Mouse (Mus musculus) common myeloid progenitor, adult 5-6 weeks (primary cell): ENCODE results near the gene Brca1. TPM values are rescaled to one million over a fixed set of nuclear protein-coding genes. Genes with fewer than 3 reads are reported as not detected.
"Not testable (repeated sequence)": the region's sequence is repeated elsewhere in the genome, so short reads cannot be mapped to it uniquely, and the experiment has no call there.

ENCODE experiments used
- ATAC-seq: replicated peaks from 2 replicates; pipeline ENCODE4 v1.8.0; 2016; ENCODE audit warnings: low read depth, mild to moderate bottlenecking, moderate TSS enrichment, inconsistent platforms; ENCODE audit not compliant: poor library complexity, severe bottlenecking
- total RNA-seq: library from RNA; stranded (forward); fragments of 200-1000, 187-1606 nt; gene quantifications from 2 replicates; pipeline ENCODE4 v1.2.3, GENCODE M21; 2017

Gene Brca1
- total RNA-seq, 1 experiment from 2014 or later: 49.1 TPM

DNA sequence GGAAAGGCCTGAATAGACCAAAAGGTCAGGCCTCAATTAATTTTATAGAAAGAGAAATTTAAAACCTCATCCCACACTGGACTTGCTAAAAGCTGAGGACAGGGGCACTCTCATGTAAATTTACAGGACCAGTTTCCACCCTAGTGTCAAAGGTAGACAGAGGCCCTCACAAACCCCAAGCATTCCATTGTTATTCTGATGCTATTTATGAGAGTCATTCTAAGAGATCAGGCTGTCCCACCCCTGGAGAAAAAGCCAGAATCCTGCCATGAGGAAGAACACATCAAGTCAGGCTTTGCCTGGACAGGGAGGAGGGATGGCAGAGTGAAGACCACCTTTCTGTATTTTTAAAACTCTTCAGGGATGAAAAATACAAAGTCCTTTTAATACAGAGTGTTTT is 3.2 kb downstream of the Brca1 start:
- ATAC-seq: no peak

DNA sequence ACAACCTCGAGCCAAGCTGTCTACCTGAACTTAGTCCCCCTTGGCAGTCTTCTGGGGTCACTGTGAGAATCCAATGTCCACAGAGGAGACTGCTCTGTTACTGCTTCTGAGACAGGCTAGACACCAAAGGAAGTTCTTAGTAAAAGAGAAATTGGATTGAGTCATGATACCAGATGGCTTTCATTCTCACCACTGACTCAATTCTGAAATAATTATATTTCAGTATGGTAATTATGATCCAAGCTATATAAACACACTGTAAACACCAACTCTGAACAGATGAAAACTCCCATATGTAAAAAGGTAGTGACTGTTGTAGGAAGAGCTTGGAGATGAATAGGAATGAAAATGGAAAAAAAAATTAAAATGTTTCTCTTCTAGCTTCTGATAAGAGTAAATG is 7.6 kb downstream of the Brca1 start:
- ATAC-seq: no peak

DNA sequence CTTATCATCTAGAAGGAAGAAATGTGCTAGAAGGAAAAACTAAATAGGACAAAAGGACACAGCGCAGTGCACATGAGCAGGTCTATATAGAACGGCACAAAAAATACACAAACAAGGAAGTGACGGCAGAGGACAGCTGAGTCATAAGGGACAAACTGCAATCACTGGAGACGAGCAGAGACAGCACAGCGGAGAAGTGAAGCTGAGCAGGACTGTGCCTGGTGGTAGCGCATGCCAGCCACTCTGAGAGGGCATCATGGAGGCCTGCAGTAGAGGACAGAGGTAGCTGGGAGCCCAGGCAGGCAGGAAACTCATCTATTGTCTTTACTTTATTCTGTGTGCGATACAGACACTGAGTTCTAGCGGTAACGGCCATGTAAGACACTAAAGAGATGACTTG is 8.2 kb downstream of the Brca1 start:
- ATAC-seq: no peak; the same call in 1 of the 2 replicates

DNA sequence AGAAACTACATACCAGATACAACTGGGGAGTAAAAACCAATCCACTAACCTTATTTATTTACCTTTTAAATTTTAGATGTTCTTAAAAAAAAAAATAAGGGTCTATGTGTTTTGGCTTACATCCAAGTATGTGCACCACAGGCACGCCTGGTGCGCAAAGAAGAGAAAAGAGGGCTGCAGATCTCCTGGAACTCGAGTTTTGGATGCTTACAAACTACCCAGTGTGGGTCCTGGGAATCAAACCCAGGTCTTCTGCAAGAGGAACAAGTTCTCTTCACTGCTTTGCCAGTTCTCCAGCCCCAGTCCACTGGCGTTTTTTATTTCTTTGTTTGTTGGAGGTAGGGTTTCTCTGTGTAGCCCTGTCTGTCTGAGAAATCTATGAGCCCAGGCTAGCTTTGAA is 25.1 kb downstream of the Brca1 start:
- no peak for ATAC-seq

DNA sequence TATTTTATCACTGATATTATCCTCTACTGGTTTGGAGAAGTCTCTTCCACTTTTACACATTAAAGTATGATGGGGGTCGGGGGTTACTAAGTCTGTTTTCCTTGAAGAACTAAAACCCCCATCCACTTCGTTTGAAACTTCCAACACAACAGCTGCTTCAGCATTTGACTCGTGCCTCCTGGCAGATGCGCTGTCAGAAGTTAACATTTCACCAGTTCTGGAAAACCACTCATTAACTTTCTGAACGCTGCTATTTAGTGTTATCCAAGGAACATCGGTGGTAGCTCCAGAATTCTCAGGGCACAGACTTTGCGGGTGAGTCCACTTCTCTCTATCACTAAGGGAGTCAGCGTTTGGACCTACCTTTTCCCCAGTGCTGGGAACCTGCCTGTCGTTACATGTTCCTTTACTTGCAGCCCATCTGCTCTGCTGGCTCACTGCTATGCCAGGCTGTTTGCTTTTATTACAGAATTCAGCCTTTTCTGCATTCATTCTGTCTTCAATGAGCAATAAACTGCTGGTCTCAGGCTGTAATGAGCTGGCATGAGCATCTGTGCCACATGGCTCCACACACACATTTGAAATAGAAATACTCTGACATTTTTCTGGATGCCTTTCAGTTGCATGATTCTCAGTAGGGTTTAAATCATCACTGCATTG is 25.7 kb downstream of the Brca1 start:
- no peak for ATAC-seq

DNA sequence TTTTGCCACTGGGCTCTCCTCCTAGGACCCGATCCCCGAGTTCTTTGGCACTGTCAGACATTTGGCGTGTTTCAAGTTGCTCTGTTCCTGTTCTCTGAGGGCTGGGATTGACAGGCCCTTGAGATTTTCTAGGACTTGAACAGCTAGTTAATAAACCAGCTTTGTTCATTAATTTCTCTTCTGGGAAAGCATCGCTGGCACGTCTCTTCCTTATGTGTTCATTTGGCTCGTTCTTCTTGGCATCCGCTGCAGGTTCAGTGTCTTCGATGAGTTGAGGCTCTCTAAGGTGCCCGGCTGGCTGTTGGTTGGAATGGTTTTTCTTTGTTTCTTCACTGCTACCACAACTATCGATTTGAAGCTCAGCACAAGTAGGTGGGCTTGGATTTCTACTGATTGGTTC is 26.7 kb downstream of the Brca1 start:
- no peak for ATAC-seq

DNA sequence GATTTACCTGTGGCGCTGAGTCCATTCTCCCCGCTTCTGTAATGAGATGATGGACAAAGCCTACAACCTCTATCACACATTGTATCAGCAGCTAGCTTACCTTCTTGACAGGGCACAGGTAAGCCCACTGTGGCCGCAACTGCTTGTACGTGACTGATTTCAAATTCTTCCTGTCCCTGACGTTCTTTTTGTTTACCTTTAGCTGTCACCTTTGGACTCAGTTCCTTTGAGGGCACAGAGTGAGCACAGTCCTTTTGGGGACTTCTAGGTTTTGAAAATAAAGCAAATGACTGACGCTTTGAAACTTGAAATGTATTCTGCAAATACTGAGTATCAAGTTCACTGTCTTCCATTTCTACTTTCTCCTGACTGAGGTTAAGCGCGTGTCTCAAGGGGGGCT is 27.3 kb downstream of the Brca1 start:
- ATAC-seq: no peak

DNA sequence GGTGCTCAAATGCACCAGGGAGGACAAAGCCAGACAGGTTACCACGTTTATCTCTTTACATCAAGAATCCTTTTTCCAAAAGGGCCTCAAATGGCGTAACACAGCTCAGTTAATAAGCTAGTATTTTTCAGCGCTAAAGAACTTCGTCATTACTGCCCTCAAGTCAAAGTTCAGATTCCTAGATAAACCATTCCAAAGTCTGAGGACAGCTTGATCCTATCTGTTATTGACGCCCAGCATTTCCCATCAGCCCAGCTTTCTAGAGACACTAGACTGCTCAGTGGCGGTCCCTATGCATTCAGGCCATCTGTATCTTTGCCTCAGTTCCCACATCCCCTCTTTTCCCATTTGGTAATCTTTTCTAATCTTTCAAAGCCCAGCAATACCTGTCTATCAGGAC is 32.4 kb downstream of the Brca1 start:
- ATAC-seq: no peak

DNA sequence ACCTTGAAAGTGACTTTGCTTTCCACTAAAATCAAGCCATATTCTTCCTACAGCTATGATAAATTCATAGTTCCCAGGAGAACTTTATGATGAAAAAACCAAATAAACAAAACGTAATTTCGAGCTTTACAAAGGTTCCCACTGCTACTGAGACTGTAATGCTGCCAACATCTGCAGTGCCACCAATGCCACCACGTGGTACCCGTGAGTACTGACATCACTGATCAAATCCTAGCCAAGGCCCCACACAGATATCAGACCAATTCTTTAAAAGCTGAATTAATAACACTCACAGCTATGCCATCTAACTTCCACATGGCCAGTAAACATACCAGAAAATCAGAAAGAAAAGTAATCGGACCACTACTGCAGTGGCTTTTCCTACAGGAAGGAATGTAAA is 32.8 kb downstream of the Brca1 start:
- no peak for ATAC-seq

DNA sequence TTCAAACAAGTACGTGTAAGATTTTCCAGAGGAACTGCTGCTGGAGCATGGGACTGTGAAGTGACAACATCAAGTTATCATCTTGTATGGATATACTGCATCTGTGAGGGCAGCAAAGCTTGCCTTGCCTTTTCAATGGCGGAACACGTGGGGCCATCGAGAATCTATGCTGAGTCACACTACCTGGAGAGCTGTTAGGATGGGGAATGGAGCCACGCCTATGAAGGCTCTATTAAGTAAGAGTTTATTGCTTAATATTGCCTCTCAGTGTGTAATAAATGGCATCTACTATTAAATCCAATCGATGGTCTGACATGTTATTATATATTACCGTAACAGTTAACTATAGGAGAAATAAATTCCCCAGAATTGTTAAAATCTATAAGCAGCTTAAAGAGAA is 44.7 kb downstream of the Brca1 start:
- no peak for ATAC-seq

DNA sequence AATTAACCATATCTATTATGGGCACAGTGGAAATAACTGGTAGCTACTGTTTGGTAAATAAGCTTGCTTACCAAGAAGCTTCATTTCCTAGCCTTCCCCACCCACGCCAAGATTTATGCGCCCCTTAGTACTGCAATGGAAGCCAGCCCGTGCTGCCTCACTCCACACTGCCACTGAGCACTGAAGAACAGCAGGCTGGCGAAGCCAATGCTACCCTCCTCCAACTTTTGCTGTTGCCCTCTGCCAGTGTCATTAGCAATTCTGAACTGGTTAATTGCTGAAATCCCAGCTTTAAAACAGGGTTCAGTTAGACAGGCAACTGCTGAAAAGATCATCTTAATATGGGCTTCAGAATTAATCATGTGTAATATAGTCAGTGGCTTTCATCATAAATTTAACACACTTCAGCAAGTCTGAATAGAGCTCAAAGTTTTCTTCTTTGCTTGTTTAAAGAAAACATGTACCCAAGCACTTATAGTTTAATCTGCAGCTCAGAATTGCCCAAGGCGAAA is 45.4 kb downstream of the Brca1 start:
- no peak for ATAC-seq

DNA sequence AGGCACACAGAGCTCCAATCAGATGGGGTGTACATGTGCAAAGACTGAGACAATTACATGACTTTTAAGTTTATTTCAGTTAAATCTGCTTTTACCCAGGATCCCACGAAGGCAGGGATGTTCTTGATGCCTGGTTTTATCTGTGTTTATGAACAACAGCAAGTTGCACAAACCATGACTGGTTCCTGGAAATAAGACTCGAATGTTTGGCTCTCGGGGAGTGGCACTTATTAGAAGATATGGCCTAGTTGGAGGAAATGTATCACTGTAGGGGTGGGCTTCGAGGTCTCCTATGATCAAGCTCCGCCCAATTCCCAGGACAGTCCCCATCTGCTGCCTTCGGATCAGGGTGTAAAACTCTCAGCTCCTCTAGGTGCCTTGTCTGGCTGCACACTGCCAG is 65.6 kb downstream of the Brca1 start:
- ATAC-seq: no peak

DNA sequence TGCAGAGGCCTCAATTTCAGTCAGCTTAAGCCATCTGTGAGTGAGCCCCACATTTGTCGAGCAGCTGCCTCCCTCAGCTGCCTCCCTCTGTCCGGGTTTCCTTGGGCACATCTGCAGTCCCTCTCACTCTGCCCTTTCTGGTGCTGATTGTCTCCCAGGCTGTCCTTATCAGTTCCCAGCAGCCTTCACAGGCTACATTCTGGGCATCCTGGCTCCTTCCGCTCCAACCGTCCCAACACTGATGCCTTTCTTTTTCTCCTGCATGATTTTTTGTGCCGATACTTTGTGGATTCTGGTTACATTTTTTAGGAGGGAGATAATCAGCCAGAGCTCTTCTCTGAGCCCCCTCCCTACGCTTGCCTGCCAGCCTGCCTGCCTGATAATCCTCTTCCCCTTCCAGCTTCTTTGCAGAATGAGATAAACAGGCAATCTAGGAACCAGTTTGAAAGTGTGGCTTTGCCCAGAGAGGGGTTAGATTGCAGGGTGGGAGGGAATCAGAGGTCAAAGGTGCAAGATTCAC is 66.2 kb downstream of the Brca1 start:
- ATAC-seq: peak; percentile 94

DNA sequence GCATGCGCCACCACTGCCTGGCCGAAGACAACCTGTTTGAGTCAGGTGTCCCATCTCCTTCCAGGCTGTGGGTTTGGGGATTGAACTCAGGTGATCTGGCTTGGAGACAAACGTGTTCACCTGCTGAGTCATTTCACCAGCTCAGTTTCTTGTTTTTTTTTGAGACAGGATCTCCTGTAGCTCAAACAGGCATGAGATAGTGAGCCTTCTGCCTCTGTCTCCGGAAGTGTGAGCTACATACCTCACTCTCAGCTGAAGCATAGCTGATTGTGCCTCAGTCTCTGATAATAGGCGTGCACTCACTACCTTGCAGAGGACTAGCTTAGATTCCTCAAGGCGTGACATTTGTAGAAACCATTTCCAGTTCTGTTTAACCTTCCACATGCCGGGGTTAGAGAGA is 66.9 kb downstream of the Brca1 start:
- no peak for ATAC-seq

DNA sequence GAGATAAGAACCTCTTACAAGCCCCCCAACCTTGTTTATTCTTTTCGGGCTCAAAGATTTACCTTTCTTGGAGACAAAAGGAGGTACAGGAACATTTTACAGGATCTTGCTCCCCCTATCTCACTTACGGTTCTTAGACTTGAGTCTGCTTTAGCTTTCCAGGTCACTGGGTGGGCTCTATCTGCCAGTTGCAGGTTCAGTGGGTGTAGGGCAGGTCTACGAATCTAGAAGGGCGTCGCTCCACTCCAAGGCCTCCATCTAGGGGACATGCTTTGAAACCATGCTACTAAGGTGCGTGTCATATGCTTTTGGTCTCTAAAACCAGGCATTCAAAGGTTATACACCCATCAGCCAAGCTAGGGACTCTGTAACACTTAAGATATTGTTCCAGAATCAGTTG is 67.5 kb downstream of the Brca1 start:
- no peak for ATAC-seq

DNA sequence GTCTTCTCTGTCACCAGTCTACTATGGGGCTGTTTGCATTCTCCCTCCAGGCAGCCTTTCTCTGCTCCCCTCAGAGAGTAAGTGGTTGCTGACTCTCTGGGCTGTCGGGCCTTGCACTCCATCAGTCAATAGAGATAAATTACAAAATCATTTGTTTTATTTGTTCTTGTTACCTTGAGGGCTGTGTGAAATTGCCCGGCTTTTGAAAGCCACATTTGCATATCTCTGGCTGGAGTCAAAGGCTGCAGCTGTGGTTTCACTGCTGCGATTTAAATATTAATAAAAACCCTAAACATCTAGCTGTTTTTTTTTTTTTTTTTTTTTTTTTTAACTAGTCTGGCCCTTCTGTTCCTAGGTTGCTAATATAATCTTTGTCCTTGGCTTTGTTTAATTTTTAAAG is 68.0 kb downstream of the Brca1 start:
- ATAC-seq: no peak

DNA sequence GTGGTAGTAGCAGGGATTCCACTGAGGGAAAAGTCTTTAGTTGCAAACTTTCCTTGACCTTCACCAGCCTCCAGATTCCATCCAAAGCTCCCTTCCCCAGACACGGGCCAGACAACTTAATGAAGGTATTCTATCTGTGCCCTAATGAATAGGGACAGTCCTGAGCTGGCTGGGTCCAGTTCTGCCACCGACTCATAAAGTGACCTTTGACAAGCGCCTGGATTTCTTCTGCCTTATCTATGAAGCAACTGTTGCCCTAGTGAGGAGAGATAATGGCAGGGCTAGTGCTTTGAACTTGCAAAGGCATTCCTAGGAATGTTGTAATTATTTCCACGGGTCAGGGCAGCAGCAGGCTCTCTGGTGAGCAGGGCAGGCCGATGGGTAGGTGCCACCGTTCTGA is 70.8 kb downstream of the Brca1 start:
- ATAC-seq: no peak

DNA sequence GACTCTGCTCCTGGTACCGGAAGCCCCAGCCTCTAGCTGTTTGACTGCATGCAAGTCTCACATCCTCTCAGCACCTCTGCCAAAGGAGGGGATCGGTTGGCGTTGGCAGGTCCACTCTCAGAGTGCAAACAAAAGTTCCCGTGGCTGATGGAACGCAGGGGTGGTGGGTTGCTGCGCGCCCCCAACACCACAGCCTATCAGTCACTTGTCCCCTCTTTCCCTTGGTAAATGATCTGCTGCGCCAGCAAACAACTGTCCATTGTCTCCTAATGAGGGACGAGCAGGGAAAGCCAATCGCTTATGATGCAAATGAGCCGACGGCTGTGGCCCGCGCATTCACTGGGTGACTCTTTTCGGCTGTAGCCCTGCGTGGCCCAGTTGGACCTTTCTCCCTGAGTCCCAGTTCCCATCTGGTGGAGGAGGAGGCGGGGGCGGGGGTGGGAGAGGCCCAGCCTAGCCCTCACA is 72.6 kb downstream of the Brca1 start:
- ATAC-seq: no peak

DNA sequence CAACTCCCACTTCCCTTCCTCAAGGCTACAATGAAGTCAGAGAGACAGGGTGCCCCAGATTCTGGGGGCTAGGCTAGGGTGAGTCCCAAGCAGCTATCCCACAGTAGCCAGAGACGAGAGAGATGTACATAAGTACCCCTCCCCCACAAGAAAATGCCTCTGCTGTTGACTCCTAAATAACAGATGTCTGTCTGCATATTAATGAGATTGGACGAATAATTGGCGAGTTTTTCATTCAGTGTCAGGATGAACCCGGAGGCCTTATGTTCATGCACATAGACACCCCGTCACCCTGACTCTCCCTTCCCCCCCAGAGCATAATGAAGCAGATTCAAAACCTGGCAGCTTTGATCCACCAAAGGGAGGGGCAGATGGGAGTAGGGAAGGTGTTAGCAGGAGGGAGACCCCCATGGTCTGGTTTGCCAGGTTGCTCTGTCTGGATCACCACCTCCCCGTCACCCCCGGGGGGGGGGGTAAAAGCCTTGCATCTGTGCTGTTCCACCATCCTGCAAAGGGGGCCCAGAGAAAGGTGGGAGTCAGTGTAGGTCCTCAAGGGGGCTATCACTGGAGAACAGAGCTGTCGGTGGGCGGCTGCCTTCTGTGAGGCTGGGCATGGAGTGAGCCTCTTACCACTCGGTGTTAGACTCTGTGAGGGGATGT is 74.1 kb downstream of the Brca1 start:
- no peak for ATAC-seq

DNA sequence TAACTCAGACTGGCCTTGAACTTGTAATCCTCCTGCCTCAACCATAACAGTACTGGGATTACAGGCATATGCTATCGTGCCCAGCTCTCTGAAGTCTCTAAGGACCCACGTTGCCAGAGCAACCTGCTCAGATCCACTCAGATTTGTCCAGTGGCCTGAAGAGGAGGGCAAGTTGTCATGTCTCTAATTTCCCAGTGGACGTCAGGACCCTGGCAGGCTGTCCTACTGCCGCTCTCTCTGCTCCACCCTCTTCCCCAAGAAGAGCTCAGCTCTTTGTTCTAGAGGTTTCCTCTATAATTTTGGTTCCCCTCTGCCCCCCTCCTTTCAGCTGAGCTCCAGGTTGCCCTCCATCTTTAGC is 74.6 kb downstream of the Brca1 start:
- ATAC-seq: no peak

DNA sequence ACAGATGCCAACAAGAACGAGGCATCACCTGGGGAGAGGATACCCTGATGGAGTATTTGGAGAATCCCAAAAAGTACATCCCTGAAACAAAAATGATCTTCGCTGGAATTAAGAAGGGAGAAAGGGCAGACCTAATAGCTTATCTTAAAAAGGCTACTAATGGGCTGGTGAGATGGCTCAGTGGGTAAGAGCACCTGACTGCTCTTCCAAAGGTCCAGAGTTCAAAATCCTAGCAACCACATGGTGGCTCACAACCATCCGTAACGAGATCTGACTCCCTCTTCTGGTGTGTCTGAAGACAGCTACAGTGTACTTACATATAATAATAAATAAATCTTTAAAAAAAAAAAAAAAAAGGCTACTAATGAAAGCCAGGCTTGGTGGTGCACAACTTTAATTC is 75.4 kb downstream of the Brca1 start:
- ATAC-seq: not testable (repeated sequence)

DNA sequence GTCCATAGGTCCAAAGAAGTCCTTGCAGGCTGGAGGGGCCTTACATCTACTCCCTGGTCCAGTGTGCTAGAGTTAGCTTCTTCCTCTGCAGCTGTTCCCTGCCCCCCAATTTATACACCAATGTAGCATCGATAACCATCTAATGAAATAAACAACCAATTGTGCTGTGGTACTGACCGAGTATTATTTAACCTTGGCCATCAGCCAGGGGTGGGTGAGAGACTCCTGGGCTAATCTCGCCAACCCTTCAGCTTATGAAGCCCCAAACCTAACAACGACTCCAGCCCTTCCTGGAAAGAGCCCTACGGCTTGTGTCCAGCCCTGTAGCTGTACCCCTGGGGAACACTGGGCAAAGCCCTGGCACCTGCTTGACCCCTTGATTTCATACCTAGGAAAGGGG is 77.5 kb downstream of the Brca1 start:
- no peak for ATAC-seq
